Mouse (Mus musculus): ENCODE data around the gene Mtus2.
"Not testable (repeated sequence)": the region's sequence is repeated elsewhere in the genome, so short reads cannot be mapped to it uniquely, and the experiment has no call there.

Gene Mtus2

DNA sequence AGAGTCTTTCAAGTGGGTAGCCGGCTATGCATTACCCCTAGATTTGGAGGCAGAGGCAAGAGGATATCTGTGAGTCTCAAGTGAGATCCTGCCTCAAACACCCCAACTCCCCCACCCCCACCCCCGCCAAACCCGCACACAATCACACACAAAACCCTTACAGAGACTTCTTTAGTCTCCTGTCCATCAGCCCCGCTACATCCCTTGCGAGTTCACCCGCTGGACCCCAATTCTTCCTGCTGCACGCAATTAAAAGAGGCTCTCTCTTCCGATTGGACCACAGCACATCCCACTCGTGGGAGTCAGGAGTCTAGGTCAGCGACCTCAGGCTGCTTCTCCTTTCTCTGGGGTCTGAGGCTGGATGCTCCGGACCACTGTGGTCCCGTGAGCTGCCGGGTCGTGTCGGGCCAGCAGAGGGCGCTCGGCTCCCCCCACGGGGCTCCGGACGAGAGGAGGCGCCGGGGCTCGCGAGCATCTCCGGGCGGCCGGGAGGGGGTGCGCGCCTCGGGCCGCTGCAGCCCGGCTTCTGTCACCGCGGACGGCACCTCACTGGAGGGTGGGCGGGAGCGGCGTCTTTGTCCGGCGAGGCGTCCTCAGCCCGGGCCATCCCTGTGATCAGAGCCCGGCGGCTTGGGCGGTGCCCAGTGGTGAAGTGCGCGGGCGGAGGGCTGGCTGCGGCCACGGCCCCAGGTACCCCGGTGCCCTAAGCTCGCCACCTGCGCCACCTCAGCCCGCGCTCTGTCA is at the start of gene Mtus2:
Gene Mtus2 (plus strand): TSS at position 500 of the 744 bp plus-strand sequence.
- DNase-seq (ENCODE audit: low read depth, low spot score) = no peak

DNA sequence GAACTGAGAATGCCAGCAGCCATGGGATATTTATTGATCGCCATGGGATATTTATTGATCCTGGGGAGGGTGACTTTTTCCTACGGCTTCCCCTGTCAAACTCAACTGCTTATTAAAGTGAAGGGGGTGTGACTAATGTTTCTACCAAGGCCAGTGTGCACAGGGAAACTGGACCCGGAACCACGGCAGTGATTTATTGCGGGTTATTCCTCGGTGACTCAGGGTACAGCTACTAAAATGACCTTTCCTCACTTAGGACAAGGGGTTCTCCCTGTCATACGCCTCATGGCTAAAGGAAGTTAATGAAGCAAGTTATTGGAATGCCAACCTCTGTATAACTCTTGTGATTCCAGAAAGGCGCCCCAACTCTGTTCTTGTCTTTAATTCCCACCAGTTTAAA is 49.3 kb upstream of the Mtus2 start:
- no peak for DNase-seq (ENCODE audit: low read depth, low spot score)

DNA sequence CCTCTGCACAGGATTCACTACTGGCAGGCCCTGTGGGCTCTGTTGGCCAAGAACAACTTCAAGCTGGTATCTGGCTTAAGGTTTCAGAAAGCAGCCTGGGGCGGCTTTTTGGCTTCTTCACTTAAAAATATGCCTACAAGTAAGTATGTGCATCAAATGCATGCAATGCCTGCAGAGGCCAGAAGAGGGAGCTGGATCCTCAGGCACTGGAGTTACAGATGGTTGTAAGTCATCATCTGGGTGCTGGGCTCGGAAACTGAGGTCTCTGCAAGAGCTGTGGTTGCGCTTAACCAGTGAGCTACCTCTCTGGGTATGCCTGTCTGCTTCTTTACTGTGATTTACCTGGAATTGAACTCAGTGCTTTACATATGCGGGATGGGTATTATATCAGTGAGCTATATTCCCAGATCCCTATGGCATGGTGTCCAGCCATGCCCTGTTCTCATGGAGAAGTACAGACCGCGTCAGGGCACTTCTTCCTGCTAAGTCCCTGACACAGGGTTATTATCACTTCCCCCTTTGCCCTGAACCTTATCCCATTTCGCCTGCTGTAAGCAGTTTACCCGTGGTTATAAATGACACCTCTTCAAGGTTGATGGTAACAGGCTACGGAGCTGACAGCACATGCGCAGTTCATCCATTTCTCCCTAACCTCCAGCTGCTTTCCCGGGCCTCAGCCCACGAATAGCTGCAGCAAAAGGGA is 46.2 kb upstream of the Mtus2 start:
- peak; percentile 27 for DNase-seq (ENCODE audit: low read depth, low spot score)

DNA sequence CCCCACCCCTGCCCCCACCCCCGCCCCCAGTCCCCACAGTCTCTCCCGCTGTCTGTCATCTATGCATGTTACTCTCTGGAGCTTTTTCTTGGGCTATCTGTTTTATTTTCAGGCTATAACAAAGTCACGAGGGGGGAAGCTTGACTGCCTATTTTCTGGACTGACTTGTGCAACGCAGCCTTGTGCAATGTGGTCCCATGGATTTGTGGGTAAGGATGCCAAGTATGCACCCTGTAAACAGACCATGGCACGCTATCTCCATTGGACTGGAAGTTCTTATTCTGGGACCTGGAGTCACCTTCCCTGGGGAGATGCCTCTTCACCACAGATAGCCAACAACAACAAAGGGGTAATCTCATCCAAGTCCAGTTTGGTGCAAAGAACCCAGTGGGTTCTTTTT is 45.4 kb upstream of the Mtus2 start:
- no peak for DNase-seq (ENCODE audit: low read depth, low spot score)

DNA sequence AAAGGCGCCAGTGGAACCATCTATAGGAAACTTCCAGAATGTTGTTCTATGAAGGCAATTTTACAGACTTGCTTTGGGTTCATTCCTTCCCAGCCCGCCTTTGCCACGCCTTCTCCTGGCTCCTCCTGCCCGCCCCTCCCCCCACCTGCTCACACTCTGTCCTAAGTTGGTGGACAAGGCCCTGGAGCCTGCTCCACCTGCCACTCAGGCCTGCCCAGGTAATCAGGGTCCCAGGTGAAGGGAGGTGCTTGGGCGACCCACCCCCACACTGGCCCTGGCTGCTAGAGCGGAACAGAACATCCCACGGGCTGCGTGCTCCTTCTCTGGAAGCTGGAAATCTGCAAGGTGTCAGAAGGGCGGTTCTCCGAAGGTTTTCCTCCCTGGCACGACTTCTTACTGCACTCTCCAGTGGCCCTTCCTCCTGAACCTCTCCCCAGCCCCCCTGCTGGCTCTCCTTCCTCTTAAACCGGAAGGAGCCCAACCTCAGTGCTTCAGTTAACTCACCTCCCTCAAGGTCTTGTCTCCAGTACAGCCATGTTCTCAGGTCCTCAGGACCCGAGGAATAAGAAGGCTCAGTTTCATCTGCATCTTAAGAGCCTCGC is 43.8 kb upstream of the Mtus2 start:
- DNase-seq (ENCODE audit: low read depth, low spot score) = no peak

DNA sequence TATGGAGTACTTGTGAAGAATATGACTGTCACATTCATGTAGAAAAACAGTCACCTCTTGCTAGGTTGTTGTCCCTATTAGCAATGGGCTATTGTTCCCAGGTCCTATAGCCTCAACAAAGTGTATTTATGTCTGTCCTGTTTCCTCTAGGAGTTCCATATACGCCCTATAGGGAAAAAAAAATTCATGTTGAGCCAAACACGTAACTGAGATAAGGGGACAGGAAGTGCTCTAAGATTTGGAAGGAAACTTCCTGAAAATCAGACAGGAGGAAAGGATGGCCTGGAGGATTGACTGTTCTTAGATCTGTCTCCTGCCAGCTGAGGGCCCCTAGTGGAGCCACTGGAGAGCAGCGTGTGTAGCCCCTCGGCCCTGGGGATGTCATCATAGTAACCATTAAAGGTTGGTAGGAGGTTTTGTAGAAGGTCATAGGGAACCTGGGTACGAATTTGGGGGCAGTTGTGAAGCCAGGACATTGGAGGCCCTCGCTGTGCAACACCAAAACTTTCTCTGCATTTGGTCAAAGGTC is 42.0 kb upstream of the Mtus2 start:
- DNase-seq (ENCODE audit: low read depth, low spot score) = no peak

DNA sequence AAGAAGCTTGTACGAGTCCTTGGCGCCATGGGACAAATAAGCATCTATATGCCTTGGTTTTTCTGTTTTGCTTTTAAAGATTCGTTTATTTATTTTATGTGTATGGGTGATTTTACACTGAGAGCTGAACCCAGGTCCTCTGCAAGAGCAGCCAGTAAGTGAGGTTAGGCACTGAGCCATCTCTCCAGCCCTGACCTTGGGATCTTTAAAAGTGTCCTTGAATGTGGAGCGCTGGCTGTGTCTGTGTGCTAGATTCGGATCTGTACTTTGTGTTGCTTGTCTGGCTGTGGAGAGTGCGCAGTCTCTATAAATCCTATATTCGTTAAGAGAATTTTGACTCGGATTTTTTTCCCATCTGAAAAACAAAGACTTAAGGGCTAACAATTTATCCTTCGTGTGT is 40.9 kb upstream of the Mtus2 start:
- DNase-seq (ENCODE audit: low read depth, low spot score) = no peak

DNA sequence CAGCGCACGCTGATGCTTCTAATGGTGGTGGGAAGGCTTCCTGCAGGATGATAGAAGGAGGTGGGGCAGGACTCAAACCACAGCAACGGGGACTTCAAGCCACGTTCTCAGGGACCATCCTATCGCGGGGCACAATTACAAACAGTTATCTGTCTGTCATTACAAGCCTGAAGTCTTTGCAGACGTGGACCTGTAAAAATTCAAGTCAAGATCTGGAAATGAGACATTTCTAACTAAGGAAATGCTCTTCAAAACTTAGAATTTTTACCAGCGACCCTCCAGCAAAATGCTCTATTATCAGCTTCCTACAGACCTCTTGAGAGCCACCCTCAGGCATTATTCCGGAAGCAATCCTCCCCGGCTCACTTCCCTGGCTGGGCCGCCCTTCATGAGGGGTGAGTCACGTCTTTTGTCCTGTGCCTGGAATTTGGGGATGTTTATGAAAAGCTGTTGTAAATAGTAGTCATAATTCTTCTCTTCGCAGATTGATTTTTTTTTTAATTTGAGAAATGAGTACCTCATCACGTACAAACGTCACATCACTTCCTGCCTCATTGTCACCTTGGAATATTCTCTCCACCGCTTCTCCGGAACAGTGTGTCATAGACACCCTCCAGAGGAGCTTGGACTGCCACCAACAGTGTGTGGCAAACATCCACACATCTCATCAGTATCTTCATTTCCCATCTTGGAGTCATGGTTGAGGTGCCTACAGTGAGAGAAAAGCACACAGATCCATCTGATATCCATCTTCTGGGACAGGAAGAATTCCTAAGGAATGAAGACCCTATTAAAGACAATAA is 38.9 kb upstream of the Mtus2 start:
- no peak for DNase-seq (ENCODE audit: low read depth, low spot score)

DNA sequence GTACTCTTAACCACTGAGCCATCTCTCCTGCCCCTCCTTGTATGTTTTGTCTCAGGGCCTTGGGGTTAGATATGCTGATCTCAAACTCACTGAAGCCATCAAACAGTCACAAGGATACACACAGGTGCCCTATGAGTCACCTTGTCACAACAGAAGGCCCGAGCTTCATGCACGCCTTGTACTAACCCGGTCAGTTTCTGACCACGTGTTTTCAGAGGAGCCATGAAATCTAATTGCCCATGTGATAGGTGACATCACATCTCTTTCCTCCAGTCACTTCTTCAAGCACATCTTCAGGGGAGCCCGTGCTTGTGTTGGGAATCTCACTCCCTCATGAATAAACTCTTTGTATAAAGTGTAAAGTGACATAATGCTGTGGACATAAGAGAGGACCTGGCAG is 32.5 kb upstream of the Mtus2 start:
- DNase-seq (ENCODE audit: low read depth, low spot score) = no peak

DNA sequence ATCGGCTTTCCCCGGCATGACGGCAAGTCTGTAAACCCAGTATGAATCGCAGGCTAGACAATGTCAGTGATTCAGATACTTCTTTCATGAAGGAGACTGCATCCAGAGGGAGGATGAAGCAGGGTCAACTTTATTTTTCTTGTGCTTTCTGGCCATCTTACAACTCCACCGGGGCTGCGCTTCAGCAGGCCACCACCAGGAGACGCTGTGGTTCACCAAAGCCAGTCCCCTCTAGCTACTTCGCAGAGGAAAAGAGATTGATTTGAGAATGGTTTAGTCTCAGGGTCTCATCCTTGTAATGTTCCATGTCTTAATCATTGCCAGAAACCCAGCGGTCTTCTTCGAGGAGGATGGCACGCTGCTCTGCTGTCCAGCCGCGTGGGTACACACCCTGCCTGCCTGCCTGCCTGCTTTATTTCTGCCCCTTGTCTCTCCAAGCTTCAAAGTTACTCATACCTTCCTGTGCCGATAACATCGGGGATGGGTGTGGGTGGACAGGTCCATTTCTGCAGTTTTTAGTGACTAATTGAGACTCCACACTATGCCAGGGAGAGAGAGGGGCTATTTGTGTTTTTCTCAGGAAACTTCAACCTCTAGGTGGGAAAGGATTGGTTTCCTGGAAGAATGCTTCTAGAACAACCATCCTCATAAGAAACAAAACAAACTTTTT is 31.1 kb upstream of the Mtus2 start:
- DNase-seq (ENCODE audit: low read depth, low spot score) = peak; percentile 36

DNA sequence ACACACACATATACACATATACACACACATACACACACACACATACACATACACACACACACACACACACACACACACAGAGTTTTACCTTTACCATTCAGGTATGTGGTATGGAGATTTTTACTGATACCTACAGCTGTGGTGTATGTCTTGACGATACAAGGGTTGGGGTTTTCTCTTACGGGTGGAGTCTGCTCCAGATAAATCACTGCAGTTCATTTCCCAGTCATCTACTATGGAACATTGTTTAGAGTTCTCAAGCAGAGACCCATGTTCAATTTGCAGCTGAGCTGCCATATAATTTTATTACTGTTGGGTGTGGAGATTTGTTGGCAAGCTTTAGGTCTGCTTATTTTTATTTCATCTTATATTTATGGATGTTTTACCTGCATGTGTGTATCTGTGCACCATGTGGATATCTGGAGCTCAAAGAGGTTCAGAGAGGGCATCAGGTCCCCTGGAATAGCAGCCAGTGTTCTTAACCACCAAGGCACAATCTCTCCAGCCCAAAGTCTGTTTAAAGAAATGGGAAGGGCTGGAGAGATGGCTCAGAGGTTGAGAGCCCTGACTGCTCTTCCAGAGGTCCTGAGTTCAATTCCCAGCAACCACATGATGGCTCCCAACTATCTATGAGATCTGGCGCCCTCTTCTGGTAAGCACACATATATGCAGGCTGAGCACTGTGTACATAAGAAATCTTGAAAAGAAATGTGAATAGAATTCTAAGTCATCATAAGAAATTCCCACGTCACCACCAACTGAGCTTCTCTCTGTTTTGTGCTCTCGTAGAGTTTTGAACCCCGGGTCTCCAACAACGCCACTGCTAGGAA is 28.2 kb upstream of the Mtus2 start:
- peak; percentile 41 for DNase-seq (ENCODE audit: low read depth, low spot score)

DNA sequence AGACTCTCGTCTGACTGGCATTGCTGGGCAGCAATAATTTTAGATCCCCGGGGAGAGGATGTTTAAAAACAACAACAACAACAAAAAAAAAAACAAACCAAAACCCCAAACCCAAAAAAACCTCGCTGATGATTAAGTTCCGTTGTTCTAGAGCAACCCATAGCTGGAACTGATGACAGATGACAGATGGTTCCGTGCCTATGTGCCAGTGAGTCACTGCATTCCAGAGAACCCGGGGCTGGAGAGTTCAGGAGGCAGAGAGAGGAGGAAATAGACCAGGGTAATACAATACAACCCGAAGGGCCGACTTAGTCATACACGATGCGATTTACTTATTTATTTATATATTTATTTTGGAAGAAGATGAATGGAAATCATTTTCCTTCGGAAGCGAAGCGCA is 22.0 kb upstream of the Mtus2 start:
- no peak for DNase-seq (ENCODE audit: low read depth, low spot score)

DNA sequence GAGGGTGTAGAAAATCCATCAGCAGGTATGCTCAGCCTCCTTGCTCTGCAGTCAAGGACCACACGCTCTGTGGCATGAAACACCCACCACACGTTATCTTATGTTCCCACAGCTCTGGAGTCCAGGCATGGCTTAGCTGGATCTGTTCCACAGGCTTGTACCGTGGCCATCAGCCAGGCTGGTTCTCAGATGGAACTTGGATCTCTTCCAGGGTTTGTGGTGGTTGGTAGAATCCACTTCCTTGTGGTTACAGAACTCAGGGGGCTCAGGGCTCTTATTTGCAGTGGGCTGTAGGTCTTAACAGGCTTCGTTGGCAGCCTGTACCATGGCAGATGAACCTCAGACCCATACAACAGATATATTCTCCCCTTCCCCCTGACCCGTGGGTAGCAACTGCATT is 17.9 kb upstream of the Mtus2 start:
- DNase-seq (ENCODE audit: low read depth, low spot score) = no peak

DNA sequence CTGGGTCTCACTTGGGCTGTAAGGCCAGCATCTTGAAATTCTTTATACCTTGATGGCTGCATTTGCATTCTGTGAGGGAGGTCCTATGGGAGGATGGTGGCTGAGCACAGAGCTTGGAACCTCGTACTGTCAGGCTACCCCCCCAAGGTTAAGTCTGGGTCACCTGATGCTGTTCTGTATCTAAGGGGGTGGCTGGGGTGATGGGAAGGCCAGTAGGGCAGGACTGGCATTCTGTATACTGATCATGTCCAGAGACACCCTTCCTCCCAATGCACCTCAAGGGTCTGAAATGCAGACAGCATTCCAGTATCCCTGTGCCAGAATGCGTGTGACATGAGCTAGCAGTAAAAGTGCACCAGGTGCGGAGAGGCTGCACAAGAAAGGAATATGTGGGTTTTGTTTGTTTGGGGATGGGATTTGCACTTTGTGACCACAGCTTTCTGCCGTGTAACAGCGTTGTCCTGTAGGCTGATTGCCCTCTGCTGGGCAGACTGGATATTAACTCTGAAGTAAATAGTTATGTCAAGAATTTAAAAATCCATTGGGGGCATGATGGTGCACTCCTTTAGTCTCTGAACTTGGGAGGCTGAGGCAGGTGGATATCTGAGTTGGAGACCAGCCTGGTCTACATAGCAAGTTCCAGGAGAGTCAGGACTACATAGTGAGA is 12.0 kb upstream of the Mtus2 start:
- peak; percentile 42 for DNase-seq (ENCODE audit: low read depth, low spot score)

DNA sequence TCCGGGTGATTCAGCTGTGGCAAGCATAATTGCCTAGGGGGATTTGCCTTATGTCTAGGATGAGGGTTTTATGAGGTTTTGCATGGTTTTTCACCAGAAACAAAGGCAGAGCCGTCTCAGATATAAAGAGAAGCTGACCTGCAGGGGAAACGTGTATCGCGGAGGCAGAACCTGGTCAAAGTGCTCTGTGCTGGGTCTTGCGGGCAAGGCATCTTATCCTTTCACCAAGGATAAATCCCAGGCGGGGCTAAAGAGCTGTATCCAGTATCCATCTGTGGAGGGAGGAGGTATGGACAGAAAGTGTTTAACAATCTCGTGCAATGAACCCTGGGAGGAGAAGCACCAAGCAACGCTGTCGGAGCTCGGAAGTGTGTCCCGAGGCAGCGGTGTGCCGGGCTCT is 7.2 kb upstream of the Mtus2 start:
- DNase-seq (ENCODE audit: low read depth, low spot score) = no peak

DNA sequence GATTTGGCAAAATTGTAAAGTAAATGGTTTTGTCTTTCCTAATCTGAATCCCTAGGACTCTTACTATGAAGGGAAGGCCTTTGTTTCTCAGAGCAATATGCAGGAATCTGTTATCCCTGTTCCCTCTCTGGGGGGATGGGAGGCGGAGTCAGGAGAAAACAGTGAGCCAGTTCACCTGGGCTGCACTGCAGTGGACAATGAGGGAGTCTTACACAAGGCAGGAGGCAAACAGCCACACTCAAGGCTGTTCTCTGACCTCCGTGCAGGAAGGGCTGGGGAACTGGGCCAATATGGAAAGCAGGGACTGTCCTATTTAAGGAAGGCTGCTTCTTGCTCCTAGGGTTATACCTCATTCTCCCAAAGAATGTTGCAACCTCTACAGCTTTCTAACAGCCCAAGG is 5.4 kb upstream of the Mtus2 start:
- no peak for DNase-seq (ENCODE audit: low read depth, low spot score)

DNA sequence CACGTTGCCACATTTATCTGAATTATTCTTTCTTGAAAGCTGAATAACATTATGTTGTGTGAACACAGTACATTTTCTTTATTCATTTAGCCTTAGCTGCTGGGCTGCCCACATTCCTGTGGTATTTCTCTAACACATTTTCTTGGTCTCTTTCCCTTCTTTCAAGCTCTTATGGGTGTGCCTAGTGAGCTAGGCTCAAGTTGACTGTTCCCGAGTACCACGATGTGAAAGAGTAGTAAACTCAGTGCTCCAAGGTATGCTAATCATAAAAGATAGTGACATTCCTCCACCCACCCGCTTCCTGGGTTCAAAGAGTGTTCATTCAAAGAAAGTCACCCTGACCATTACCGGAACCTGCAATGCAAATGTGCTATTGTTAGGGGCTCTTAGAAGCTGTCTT is 3.9 kb upstream of the Mtus2 start:
- DNase-seq (ENCODE audit: low read depth, low spot score) = not testable (repeated sequence)

DNA sequence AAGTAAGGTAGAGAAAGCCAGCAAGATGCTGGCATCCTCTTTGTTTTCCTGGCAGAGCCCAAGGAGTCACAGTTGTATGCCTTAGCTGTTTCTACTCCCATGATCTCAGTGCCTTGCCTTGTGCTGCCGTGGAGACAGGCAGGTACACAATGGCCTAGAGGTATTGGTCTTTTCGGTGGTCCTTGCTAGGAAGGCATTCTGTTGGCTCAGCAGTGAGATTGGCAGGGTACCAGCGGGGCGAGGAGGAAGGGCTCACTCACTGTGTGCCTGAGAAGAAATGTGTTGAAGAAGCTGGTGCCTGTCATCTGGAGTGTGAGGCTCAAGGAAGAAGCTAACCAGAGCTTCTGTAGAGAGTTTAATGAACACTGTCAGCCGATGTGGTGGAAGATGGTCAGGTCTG is 1.4 kb upstream of the Mtus2 start:
- no peak for DNase-seq (ENCODE audit: low read depth, low spot score)

DNA sequence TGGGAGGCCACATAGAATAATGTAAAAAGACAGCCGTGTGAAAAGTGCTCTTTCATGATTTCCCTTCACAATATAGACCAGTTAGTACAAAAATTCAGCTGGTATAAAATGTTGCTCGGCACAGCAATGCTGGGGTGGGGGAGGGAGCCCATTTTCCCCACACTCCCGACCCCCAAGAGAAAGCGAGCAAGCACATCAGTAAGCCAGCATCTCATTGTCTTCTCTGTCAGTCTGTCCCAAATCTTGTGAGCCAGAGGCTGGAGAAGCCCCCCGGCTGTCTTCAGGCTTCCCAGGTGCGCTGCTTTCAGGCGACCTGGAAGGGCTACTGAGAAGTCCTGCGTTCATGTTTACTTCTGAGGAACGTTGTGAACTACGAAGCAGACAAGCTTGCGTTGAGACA is 699 bp upstream of the Mtus2 start:
- DNase-seq (ENCODE audit: low read depth, low spot score) = no peak
